Mouse (Mus musculus): Measurements from ENCODE around the gene Thra.

Gene Thra

GRCm38 (mm10) chr11:98745932-98746853 lies 5.8 kb downstream of the Thra start:
- Histone ChIP-seq H3K36me3 (ENCODE audit: control insufficient read depth, insufficient read depth, low read length, poor library complexity, severe bottlenecking) (no peaks in the 10 kb centered on the region), H3K27me3 (ENCODE audit: control insufficient read depth, insufficient read depth, low read length, poor library complexity, severe bottlenecking) (no peaks in the 10 kb centered on the region)
- DNase-seq (ENCODE audit: low read depth, low spot score) = peak; percentile 46

GRCm38 (mm10) chr11:98746855-98747693 lies 6.6 kb downstream of the Thra start:
- no peaks in the 10 kb centered on the region for H3K36me3 ChIP-seq (ENCODE audit: control insufficient read depth, insufficient read depth, low read length, poor library complexity, severe bottlenecking)
- no peaks in the 10 kb centered on the region for H3K27me3 ChIP-seq (ENCODE audit: control insufficient read depth, insufficient read depth, low read length, poor library complexity, severe bottlenecking)
- peak; percentile 70 for DNase-seq (ENCODE audit: low read depth, low spot score)

GRCm38 (mm10) chr11:98747804-98748505 lies 7.5 kb downstream of the Thra start:
- H3K36me3 ChIP-seq (ENCODE audit: control insufficient read depth, insufficient read depth, low read length, poor library complexity, severe bottlenecking) = no peaks in the 10 kb centered on the region
- H3K27me3 ChIP-seq (ENCODE audit: control insufficient read depth, insufficient read depth, low read length, poor library complexity, severe bottlenecking) = no peaks in the 10 kb centered on the region
- no peak for DNase-seq (ENCODE audit: low read depth, low spot score)

GRCm38 (mm10) chr11:98748506-98749416 lies 8.3 kb downstream of the Thra start:
- DNase-seq (ENCODE audit: low read depth, low spot score) = no peak
- no peaks in the 10 kb centered on the region for H3K36me3 ChIP-seq (ENCODE audit: control insufficient read depth, insufficient read depth, low read length, poor library complexity, severe bottlenecking)
- H3K27me3 ChIP-seq (ENCODE audit: control insufficient read depth, insufficient read depth, low read length, poor library complexity, severe bottlenecking) = no peaks in the 10 kb centered on the region

GRCm38 (mm10) chr11:98749716-98750115 lies 9.3 kb downstream of the Thra start:
- no peaks in the 10 kb centered on the region for H3K36me3 ChIP-seq (ENCODE audit: control insufficient read depth, insufficient read depth, low read length, poor library complexity, severe bottlenecking)
- no peak for DNase-seq (ENCODE audit: low read depth, low spot score)
- no peaks in the 10 kb centered on the region for H3K27me3 ChIP-seq (ENCODE audit: control insufficient read depth, insufficient read depth, low read length, poor library complexity, severe bottlenecking)

GRCm38 (mm10) chr11:98750351-98751201 lies 10.1 kb downstream of the Thra start:
- H3K27me3 ChIP-seq (ENCODE audit: control insufficient read depth, insufficient read depth, low read length, poor library complexity, severe bottlenecking) = no peaks in the 10 kb centered on the region
- no peak for DNase-seq (ENCODE audit: low read depth, low spot score)

GRCm38 (mm10) chr11:98751221-98751782 lies 10.9 kb downstream of the Thra start:
- H3K36me3 ChIP-seq (ENCODE audit: control insufficient read depth, insufficient read depth, low read length, poor library complexity, severe bottlenecking) = no peaks in the 10 kb centered on the region
- DNase-seq (ENCODE audit: low read depth, low spot score) = no peak
- no peaks in the 10 kb centered on the region for H3K27me3 ChIP-seq (ENCODE audit: control insufficient read depth, insufficient read depth, low read length, poor library complexity, severe bottlenecking)

More at GRCm38 (mm10) chr11:98750351-98751201, 10.1 kb downstream of the Thra start:
- H3K36me3 ChIP-seq (ENCODE audit: control insufficient read depth, insufficient read depth, low read length, poor library complexity, severe bottlenecking) = no peaks in the 10 kb centered on the region

- Histone ChIP-seq H3K27me3 (ENCODE audit: control insufficient read depth, insufficient read depth, low read length, poor library complexity, severe bottlenecking) (no peaks in the 10 kb centered on the region), H3K36me3 (ENCODE audit: control insufficient read depth, insufficient read depth, low read length, poor library complexity, severe bottlenecking) (no peaks in the 10 kb centered on the region)
- no peak for DNase-seq (ENCODE audit: low read depth, low spot score)
These were observed 12.2 kb downstream of the Thra start for GRCm38 (mm10) chr11:98752562-98753140.

GRCm38 (mm10) chr11:98753264-98753663 lies 12.8 kb downstream of the Thra start:
- DNase-seq (ENCODE audit: low read depth, low spot score) = no peak

GRCm38 (mm10) chr11:98754151-98754620 lies 13.7 kb downstream of the Thra start:
- Histone ChIP-seq H3K36me3 (ENCODE audit: control insufficient read depth, insufficient read depth, low read length, poor library complexity, severe bottlenecking) (no peaks in the 10 kb centered on the region), H3K27me3 (ENCODE audit: control insufficient read depth, insufficient read depth, low read length, poor library complexity, severe bottlenecking) (no peaks in the 10 kb centered on the region)
- DNase-seq (ENCODE audit: low read depth, low spot score) = no peak

More at GRCm38 (mm10) chr11:98753264-98753663, 12.8 kb downstream of the Thra start:
- no peaks in the 10 kb centered on the region for H3K27me3 ChIP-seq (ENCODE audit: control insufficient read depth, insufficient read depth, low read length, poor library complexity, severe bottlenecking)
- H3K36me3 ChIP-seq (ENCODE audit: control insufficient read depth, insufficient read depth, low read length, poor library complexity, severe bottlenecking) = no peaks in the 10 kb centered on the region

- Histone ChIP-seq H3K36me3 (ENCODE audit: control insufficient read depth, insufficient read depth, low read length, poor library complexity, severe bottlenecking) (no peaks in the 10 kb centered on the region), H3K27me3 (ENCODE audit: control insufficient read depth, insufficient read depth, low read length, poor library complexity, severe bottlenecking) (no peaks in the 10 kb centered on the region)
- peak; percentile 87 for DNase-seq (ENCODE audit: low read depth, low spot score)
These were observed 14.3 kb downstream of the Thra start for GRCm38 (mm10) chr11:98754621-98755181.

GRCm38 (mm10) chr11:98755726-98756380 lies 15.4 kb downstream of the Thra start:
- no peaks in the 10 kb centered on the region for H3K36me3 ChIP-seq (ENCODE audit: control insufficient read depth, insufficient read depth, low read length, poor library complexity, severe bottlenecking)
- DNase-seq (ENCODE audit: low read depth, low spot score) = no peak
- no peaks in the 10 kb centered on the region for H3K27me3 ChIP-seq (ENCODE audit: control insufficient read depth, insufficient read depth, low read length, poor library complexity, severe bottlenecking)

All from splenic B cell, adult 2 months (primary cell).